Mouse (Mus musculus) layer of hippocampus, postnatal 36 days (tissue): ENCODE measurements around the gene Pnn. TPM values are rescaled to one million over a fixed set of nuclear protein-coding genes. Genes with fewer than 3 reads are reported as not detected.
A peak's percentile ranks its signal among the peaks of the same experiment; 100 is the strongest.
"Not testable (repeated sequence)": the region's sequence is repeated elsewhere in the genome, so short reads cannot be mapped to it uniquely, and the experiment has no call there.

Source experiments
- DNase-seq, 2 experiments: peaks; one replicate each; pipeline ENCODE4 v3.0.0; 2022
- total RNA-seq, 2 experiments: library from RNA; stranded (reverse); gene quantifications; 2 replicates each; pipeline ENCODE4 v1.2.3; 2021

The Pnn gene
- 10 to 100 TPM; 63.5 to 69.8 TPM for total RNA-seq

GRCm38 (mm10) chr12:59066448-59067077 lies at the start of gene Pnn:
Gene Pnn, plus strand, starts transcription at chr12:59066884.
- DNase-seq: peak; percentile 98

- DNase-seq: no peak
Measured at GRCm38 (mm10) chr12:59017970-59018369, 48.7 kb upstream of the Pnn start.

- no peak for DNase-seq
Measured at GRCm38 (mm10) chr12:59019891-59020290, 46.8 kb upstream of the Pnn start.

DNA sequence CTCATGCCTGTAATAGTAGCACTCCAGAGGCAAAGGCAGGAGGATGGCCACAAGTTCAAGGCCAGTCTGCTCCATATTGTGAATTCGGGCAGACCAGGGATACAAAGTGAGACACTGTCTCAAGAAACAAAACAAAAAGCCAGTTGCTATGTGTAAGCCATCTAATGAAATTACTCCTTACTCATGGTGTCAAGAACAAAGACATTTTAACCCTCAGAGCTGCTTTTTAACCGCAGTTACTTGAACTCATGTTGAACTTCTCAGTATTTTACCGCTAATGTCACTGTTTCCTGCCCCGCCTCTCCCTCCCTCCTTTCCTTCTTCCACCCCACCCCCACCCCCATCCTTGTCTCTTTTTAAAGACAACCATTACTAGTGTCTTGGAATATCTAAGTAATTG lies 45.4 kb upstream of the Pnn start:
- no peak for DNase-seq

- DNase-seq: no peak
Measured at GRCm38 (mm10) chr12:59032101-59032500, 34.6 kb upstream of the Pnn start.

- DNase-seq: no peak
Measured at GRCm38 (mm10) chr12:59039162-59039970, 27.3 kb upstream of the Pnn start.

DNA sequence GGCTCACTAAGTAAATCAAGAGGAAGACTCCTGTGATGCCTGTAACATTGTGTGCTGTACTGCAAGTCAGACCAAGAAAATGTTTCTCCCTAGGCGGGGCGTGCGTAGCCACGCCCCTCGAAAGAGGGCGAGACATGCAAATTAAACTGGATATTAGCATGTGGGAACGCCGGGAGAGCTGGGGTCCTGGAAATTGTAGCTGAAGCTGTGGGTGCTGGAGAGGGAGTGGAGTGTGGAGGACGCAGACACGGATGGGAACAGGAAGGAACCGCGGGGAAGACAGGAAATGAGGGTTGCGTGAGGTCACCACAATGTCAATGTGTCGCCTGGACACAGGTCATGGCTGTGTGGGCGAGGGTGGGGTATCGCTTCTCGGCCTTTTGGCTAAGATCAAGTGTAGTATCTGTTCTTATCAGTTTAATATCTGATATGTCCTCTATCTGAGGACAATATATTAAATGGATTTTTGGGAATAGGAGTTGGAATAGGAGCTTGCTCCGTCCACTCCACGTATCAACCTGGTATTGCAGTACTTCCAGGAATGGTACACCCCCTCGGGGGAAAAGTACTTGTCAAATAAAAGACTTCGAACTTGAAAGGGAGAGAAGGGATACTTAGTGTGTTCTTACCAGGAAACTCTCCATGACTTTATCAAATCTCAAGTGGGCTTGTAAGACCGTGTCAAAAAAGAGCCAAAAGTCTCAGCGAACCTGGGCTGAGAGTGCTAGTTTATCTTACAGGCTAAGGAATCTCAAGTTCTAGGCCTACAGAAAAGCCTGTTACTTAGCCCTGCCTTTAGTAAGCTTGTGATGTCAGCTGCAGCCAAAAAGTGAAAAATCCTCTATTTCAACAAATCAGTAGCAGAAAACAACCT lies 26.5 kb upstream of the Pnn start:
- no peak for DNase-seq

GRCm38 (mm10) chr12:59040851-59041250 lies 25.8 kb upstream of the Pnn start:
- no peak for DNase-seq

DNA sequence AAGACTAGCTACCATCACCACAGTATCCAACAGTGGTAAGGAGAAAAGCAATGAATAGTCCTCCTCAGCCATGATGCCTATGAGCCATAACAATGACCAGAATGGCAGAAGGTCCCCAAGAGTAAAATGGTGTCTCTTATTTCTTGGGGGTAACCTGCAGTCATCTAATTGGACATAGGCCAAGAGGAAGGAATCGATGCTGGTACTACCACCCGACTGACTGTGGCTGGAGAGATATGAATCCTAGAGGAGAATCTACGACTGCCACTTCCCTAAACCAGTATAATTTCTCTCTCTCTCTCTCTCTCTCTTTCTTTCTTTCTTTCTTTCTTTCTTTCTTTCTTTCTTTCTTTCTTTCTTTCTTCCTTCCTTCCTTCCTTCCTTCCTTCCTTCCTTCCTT lies 14.2 kb upstream of the Pnn start:
- no peak for DNase-seq

DNA sequence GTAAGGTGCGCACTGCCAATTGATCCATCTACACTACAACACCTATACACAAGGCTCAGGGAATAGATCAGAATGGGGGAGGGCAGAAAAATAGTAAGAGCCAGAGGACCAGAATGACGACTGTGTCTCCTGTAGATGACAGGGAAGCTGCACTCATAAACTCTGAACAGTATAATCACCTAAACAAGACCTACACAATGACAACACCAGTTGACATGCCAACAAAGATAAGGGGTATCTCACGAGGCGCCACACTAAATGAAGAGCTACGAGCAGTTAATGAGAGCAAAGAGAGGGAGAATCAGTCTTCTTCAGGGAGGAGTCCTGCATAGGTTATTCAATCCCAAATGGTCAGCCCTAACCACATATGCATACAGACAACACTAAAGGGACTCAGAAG lies 13.5 kb upstream of the Pnn start:
- no peak for DNase-seq

- no peak for DNase-seq
Measured at GRCm38 (mm10) chr12:59053976-59054375, 12.7 kb upstream of the Pnn start.

- no peak for DNase-seq
Measured at GRCm38 (mm10) chr12:59055196-59055850, 11.4 kb upstream of the Pnn start.

- DNase-seq: no peak
Measured at GRCm38 (mm10) chr12:59056222-59056621, 10.5 kb upstream of the Pnn start.

DNA sequence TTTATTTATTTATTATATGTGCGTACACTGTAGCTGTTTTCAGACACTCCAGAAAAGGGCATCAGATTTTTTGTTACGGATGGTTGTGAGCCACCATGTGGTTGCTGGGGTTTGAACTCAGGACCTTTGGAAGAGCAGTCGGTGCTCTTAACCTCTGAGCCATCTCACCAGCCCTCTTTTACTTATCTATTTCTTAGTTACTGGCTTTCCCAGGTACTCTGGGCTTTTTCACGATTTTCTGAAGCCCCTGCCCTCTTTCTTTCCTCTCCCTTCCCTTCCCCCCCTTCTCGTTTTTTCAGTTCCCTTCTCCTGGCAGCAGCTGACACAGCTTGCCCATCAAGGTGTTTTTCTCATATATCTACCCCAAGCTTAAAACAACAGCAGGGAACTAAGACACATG lies 8.4 kb upstream of the Pnn start:
- not testable (repeated sequence) for DNase-seq

- no peak for DNase-seq
Measured at GRCm38 (mm10) chr12:59060322-59060721, 6.4 kb upstream of the Pnn start.

DNA sequence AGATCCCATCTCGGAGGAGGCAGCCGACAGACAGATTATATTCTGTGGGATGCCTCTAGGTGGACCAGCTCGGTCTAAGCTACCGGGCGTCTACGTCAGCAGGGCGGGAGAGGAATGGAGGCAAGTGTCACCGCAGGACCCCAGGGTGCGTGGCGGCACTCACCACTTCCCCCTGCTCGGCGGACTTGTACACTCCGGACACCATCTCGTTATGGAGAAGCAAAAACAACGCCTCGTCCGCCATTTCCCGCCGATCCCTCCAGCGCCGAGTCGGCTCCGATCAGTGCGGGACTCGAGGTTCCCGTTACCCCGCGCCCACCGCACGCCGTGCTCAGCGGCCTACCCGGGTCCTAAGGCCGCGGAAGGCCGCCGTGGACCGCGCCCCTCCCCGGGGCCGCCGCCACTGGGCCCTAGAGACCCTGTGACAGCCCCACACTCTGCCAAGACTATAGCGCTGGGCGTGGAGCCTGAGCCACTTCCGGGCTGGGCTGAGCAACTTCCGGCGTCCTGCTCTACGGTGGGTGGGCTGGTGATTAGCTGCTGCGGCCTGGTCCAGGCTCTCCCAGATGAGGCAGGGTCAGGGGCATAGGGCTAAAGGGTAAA lies 5.6 kb upstream of the Pnn start, which contains the start of gene Trappc6b:
Gene Trappc6b, minus strand, starts transcription at position 480 of the 603 bp plus-strand sequence.
- peak; percentile 74 to 80 for DNase-seq

DNA sequence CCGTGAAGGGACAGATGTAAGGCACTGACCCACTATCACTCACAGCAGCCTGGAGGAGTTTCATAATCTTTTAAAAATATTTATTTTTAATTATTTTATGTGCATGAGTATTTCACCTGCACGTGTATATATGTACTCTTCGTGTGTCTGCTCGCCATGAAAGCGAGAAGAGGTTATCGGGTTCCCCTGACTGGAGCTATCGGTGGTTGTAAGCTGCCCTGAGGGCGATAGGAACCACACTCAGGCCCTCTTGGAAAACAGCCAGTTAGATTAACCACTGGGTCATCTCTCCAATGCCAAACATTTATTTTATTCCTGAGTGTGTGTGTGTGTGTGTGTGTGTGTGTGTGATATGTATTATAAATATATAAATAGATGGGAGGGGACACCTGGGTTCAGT lies 1.8 kb upstream of the Pnn start:
- no peak for DNase-seq

- DNase-seq: no peak
Measured at GRCm38 (mm10) chr12:59065776-59066175, 908 bp upstream of the Pnn start.

DNA sequence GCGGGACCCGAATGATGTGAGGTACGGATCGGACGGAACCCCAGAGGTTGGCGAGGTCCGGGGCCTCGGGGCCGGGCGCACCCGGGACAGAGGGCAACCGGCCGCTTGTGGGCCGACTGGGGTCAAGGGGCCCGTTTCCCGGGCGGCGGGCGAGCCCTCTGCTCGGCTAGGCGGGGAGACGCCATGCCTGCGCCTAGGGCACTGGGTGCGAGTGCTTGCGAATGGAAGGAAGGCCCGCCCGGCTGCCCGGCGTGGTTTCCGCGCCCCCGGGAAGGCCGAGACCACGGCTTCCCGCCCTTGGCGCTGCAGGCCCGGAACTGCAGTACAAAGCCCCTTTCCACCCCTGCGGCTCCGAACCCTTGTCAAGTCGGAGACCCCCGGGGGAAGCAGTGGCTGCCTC lies 411 bp downstream of the Pnn start:
- no peak for DNase-seq

DNA sequence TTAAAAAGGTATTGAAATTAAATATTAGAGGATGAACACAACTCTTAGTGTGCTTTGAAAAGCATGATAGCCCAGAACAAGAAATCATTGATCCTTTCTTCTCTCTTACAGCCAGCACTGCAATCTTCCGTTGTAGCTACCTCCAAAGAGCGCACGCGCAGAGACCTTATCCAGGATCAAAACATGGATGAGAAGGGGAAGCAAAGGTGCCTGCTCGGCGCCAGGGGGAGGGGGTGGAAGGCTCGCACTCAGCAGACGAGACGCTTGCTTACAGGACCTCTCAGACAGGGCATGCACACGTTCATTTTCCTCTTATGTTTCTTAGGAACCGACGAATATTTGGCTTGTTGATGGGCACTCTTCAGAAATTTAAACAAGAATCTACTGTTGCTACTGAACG lies 2.1 kb downstream of the Pnn start:
- DNase-seq: no peak

DNA sequence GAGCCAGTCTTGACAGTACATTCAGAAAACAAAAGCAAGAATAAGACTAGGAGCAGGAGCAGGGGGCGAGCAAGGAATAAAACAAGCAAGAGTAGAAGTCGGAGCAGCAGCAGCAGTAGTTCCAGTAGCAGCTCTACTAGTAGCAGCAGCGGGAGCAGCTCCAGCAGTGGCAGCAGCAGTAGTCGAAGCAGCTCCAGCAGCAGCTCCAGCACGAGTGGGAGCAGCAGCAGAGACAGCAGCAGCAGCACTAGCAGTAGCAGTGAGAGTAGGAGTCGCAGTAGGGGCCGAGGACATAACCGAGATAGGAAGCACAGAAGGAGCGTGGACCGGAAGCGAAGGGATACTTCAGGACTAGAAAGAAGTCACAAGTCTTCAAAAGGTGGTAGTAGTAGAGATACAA lies 5.6 kb downstream of the Pnn start:
- DNase-seq: no peak

DNA sequence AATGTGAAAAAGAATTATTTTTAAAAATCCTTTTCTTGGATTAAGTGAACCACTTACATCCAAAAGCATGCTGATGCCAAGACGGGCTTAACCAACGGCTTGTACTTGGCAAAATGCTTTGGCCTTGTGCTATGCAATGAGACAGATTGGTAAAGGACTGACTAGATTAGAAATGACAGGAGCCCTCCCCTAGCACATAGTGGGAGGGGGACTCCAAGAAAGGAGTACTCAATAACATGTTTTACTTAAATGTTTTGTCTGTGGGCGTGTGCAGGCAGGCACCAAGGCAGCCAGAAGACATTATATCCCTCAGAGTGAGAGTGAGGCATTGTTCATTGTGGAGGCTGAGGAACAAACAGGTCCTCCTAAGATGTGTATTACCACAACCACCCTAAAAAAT lies 7.4 kb downstream of the Pnn start:
- DNase-seq: no peak
